Mouse (Mus musculus): Measurements from ENCODE around the gene Rab1a. TPM values are rescaled to one million over a fixed set of nuclear protein-coding genes. Genes with fewer than 3 reads are reported as not detected.
A peak's percentile ranks its signal among the peaks of the same experiment; 100 is the strongest.

Rab1a gene
- total RNA-seq, 2 experiments from 2014 or later: 171 to 173 TPM

- DNase-seq (ENCODE audit: low spot score in 2 of 2): no peak
These were observed 45.4 kb downstream of the Rab1a start for GRCm38 (mm10) chr11:20246616-20247015.

GRCm38 (mm10) chr11:20247146-20247855 lies 46.1 kb downstream of the Rab1a start:
- no peak for DNase-seq (ENCODE audit: low spot score in 2 of 2)

DNA sequence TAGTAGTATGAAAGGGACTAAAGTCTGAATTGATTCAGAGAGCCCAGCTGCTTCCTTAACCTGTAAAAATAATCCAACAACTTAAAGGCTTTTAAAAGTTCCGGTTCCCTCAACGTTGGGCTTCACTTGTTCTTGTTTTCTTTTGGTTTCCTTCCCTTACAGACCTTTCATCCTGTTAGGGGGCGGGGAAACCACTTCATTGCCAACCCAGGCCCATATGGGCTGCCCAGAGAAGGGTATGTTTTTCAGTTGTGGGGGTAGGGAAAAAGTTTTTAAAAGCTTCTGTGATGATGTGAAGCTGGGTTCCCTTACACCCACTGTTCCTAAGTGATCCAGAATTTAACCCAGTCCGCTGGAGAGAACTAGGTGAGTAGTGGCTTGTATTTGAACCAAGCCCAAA lies 47.0 kb downstream of the Rab1a start:
- DNase-seq (ENCODE audit: low spot score in 2 of 2): no peak

DNA sequence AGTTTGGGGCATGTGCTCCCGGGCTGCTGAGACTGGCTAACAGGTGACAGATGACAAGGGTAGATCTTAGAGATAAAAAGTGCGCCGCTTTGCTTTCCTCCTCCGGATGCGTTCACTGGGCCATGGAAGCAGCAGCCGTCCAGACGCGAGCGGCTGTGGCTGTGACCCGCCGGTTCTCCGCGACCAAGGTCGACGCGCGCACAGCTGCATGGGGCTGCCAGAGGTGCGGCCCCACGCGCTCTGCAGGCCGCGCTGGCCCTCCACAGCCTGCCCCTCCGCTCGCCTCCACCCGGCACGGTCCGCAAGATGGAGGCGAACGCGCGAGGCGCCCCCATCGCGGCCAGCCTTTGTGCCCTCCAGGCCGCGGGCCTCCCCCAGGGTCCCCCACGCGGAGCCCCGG lies 47.6 kb downstream of the Rab1a start:
- DNase-seq (ENCODE audit: low spot score in 2 of 2): no peak

DNA sequence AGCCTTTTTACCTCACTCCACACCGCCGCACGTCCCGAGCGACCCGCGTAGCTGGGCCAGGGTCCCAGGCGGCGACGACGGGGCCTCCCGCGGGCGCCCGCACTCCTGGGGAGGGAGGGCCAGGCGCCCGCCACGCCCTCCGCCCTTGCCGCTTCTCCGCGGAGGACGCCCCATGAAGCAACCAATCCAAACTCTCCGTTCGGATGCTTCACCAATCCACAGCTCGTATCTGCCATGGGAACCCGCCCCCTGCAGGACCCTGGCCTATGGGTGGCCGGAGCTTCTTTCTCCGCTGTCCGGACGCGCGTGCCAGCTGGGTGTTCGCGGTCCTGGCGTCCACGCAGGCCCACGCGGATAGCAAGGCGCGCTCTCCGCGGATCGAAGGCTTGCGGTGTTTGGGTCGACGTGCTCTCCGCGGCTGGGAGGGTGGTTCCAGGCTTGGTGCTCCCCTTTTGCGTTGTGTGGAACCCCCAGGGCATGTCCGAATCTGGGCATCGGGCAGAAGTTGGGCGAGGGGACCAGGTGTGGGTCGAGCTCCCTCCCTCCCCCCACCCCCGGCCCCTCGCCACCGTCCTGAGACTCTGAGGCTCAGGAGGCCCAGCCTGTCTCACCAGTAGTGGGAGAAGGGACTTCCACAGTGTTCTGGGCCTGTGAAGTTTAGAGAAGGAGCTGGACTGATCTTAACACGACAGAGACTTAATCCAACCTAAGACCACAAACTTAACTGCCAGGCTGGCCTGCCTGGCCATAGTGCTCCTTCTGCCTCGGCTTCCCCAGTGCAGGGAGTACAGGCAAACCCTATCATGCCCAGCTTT lies 48.3 kb downstream of the Rab1a start, which contains the start of gene Cep68:
Cep68 (minus strand) TSS at position 134 of the 815 bp plus-strand sequence.
- peak; percentile 95 to 97 for DNase-seq (ENCODE audit: low spot score in 2 of 2)

GRCm38 (mm10) chr11:20250476-20251178 lies 49.4 kb downstream of the Rab1a start:
- DNase-seq (ENCODE audit: low spot score in 2 of 2): no peak

- DNase-seq (ENCODE audit: low spot score in 2 of 2): no peak
These were observed 51.9 kb downstream of the Rab1a start for GRCm38 (mm10) chr11:20253088-20253487.

DNA sequence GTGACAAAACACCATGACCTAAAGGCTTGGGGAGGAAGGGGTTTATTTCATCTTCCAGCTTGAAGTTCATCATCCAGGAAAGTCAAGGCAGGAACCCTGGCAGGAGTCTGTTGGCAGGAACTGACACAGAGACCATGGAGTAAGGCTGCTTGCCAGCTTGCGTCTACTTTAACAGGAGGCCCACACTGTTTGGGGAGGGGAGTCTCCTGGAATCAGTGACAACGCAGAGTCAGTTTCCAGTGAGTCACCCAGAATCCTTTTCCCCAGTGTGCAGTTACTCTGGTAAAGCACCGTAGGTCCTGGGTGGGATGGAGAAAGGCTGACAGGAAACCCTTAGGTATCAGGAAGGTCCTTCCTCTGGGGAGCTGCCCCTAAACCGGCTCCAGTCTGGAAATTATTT lies 53.6 kb downstream of the Rab1a start:
- no peak for DNase-seq (ENCODE audit: low spot score in 2 of 2)

GRCm38 (mm10) chr11:20262628-20263380 lies 61.6 kb downstream of the Rab1a start:
- DNase-seq (ENCODE audit: low spot score in 2 of 2): peak in 1 of 2 experiments; percentile 49

GRCm38 (mm10) chr11:20269885-20270284 lies 68.7 kb downstream of the Rab1a start:
- no peak for DNase-seq (ENCODE audit: low spot score in 2 of 2)

- DNase-seq (ENCODE audit: low spot score in 2 of 2): no peak
These were observed 74.7 kb downstream of the Rab1a start for GRCm38 (mm10) chr11:20275974-20276373.

Other genes starting within 250 kb of the Rab1a start
- gene Actr2, start 88.5 kb upstream of the Rab1a start, total RNA-seq (2021): 100 to 1,000 TPM; 350 to 351 TPM
- gene Cep68, start 48.0 kb downstream of the Rab1a start, total RNA-seq (2021): 10 to 100 TPM; 32.4 to 34.8 TPM
- 10 to 100 TPM; 49.1 to 51.3 TPM for gene Slc1a4, start 131.3 kb downstream of the Rab1a start, total RNA-seq (2021)